21 mouse cellular contexts compared by ENCODE assay signal in the genomic region with DNA sequence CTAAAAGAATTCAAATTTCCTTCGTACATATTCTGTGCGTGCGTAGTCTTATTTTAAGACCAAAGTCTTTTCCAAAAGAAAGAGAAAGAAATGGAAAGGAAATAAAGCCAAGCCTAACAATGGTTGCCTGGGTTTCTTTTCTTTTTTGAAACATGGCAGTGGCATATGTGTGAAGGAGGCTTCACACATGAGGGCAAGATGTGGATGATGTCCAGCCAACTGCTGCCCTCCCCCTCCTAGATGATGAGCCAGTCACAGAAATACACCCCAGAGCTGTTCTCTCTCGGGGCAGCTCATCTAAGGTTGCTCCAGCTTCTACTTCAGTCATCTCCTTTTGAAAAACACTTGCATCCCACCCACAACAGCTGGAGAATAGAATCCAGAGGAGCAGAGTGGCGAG.
DNase-seq lines count a peak whose midpoint lies in the region; TF ChIP-seq lines count a peak whose summit lies in the region.
"Had no signal": no experiment of that assay in that cellular context is flagged by ENCODE, and none has a peak within 500 bp of the region (broad histone marks: within the 10 kb centered on the region; RNA-seq: fewer than 3 reads in every experiment).

No protein-coding gene starts in this region.

- H3K4me3 ChIP-seq in left cerebral cortex, adult 2 months, result no peak overlapping the region
- H3K4me3 ChIP-seq: embryonic facial prominence, embryonic 13.5 days; embryonic facial prominence, embryonic 15.5 days; erythroblast, embryonic 14.5 days; forebrain, embryonic 10.5 days; forebrain, embryonic 12.5 days had no signal

- DNase-seq in left cerebral cortex, adult 2 months (ENCODE audit: extremely low spot score in 1 of 2, low spot score in 2 of 2), result no peak
- no peak for DNase-seq in left cerebral cortex, adult 18-20 months (ENCODE audit: low spot score in 2 of 2)
- peak; percentile 34 for DNase-seq in right cerebral cortex, postnatal 25 days
- no peak for DNase-seq in right cerebral cortex, postnatal 14 days
- peak; percentile 51 for DNase-seq in telencephalon, adult 2 months (ENCODE audit: low read depth, low spot score)
- no peak for DNase-seq in gastrocnemius, postnatal 36 days
- DNase-seq: adrenal gland, adult 8-10 months; adrenal gland, postnatal 14 days; adrenal gland, postnatal 36 days; cerebellum, adult 11 months; cerebellum, adult 18-20 months; cerebellum, adult 8-10 months; cerebellum, adult 9-11 months; cerebellum, postnatal 14 days; cerebellum, postnatal 36 days; embryo, embryonic 11 days had no signal

- no peak for TF ChIP-seq CTCF in left cerebral cortex, adult 2 months (IDR thresholded peaks at IDR 0.05)

- peak overlapping the region; percentile 28; the same call in 1 of the 2 replicates for H3K27ac ChIP-seq in left cerebral cortex, adult 2 months
- H3K27ac ChIP-seq: embryonic facial prominence, embryonic 13.5 days; embryonic facial prominence, embryonic 15.5 days; forebrain, embryonic 10.5 days; forebrain, embryonic 12.5 days had no signal

- intact Hi-C loops in left cerebral cortex, adult 2 months (cut with DNase I), result loop anchor here (5.0 kb wide), 1 partner anchor 451 kb away; no protein-coding TSS in a partner anchor
- intact Hi-C loops in gastrocnemius, postnatal 36 days (cut with DNase I), result no loop called here

Comparison
In these comparisons a context has a peak if more than half of its experiments do, and no peak if none do; other contexts are left out.
1. DNase-seq: peak in right cerebral cortex, postnatal 25 days (single experiment) and telencephalon, adult 2 months (single experiment); none in left cerebral cortex, adult 2 months (0 of 2), left cerebral cortex, adult 18-20 months (0 of 2), right cerebral cortex, postnatal 14 days (single experiment) and gastrocnemius, postnatal 36 days (0 of 2).